Mouse (Mus musculus) embryonic fibroblast, embryonic 13.5 days (primary cell): Measurements from ENCODE around the gene Fam217a.

Source experiments
- CTCF ChIP-seq: IDR thresholded peaks from 2 replicates; pipeline ENCODE4 v1.5.1; 2011; ENCODE audit warnings: mild to moderate bottlenecking, control low read depth, low read length, moderate library complexity, borderline replicate concordance; ENCODE audit not compliant: insufficient read depth
- POLR2A ChIP-seq: IDR thresholded peaks from 2 replicates; pipeline ENCODE4 v1.6.1; 2011; ENCODE audit warnings: low read depth, mild to moderate bottlenecking, control low read depth, low read length, moderate library complexity

GRCm38 (mm10) chr13:34956901-34957300, 32.8 kb upstream of the Fam217a start:
- no peak for TF ChIP-seq CTCF
- no peak for TF ChIP-seq POLR2A
